8 mouse cellular contexts compared by ENCODE assay signal in genomic region chr7:109174337-109174948, GRCm38 (mm10). TPM values are rescaled to one million over a fixed set of nuclear protein-coding genes. Genes with fewer than 3 reads are reported as not detected.
A peak's percentile ranks its signal among the peaks of the same experiment; 100 is the strongest.
DNase-seq lines count a peak whose midpoint lies in the region; ATAC-seq and TF ChIP-seq lines count a peak whose summit lies in the region.

No protein-coding gene starts in this region.

- no peak for TF ChIP-seq CTCF in heart, postnatal 0 days (IDR thresholded peaks at IDR 0.05; ENCODE audit: low read depth)
- no peak for TF ChIP-seq CTCF in lung, adult 2 months (IDR thresholded peaks at IDR 0.05; ENCODE audit: insufficient read depth, low read length)

- peak overlapping the region; percentile 95 for H3K4me2 ChIP-seq in heart, postnatal 0 days (ENCODE audit: low read depth, low read length)

- no peak for TF ChIP-seq EP300 in heart, postnatal 0 days (IDR thresholded peaks at IDR 0.05; ENCODE audit: low read depth)

- peak overlapping the region; percentile 75 for H3K4me3 ChIP-seq in forebrain, embryonic 10.5 days
- H3K4me3 ChIP-seq in heart, postnatal 0 days (ENCODE audit: low read depth, low read length): peak overlapping the region; percentile 59
- peak overlapping the region; percentile 31 for H3K4me3 ChIP-seq in lung, adult 2 months (replicated peaks; ENCODE audit: extremely low read depth, low read depth, low read length)

- peak overlapping the region; percentile 46 for H3K9ac ChIP-seq in heart, postnatal 0 days (replicated peaks; ENCODE audit: low read depth, low read length)

- H3K36me3 ChIP-seq in forebrain, embryonic 10.5 days (replicated peaks): no peaks in the 10 kb centered on the region
- H3K36me3 ChIP-seq in heart, postnatal 0 days (replicated peaks; ENCODE audit: control insufficient read depth, insufficient read depth, low read length): no peaks in the 10 kb centered on the region

- ATAC-seq in heart, postnatal 0 days (ENCODE audit: insufficient read depth, low read depth): peak; percentile 13; the same call in 1 of the 2 replicates

- WGBS in forebrain, embryonic 10.5 days: 2% methylated on average over 31 of the region's 31 CpGs
- 6% methylated on average over 31 of the region's 31 CpGs for WGBS in heart, postnatal 0 days
- 5% methylated on average over 31 of the region's 31 CpGs for WGBS in lung, adult 2 months

- peaks cover 100% of the 10 kb centered on the region for H3K27me3 ChIP-seq in forebrain, embryonic 10.5 days (ENCODE audit: poor library complexity, severe bottlenecking)
- peaks cover 72% of the 10 kb centered on the region for H3K27me3 ChIP-seq in heart, postnatal 0 days (ENCODE audit: control insufficient read depth, insufficient read depth, low read length)

- H3K27ac ChIP-seq in forebrain, embryonic 10.5 days: peak overlapping the region; percentile 95
- H3K27ac ChIP-seq in heart, postnatal 0 days (ENCODE audit: low read depth): no peak overlapping the region

- 0 out of 2 replicates have a peak, but pooled peaks cover under 1% of the 10 kb centered on the region for H3K9me3 ChIP-seq in forebrain, embryonic 10.5 days
- H3K9me3 ChIP-seq in heart, postnatal 0 days (replicated peaks; ENCODE audit: control insufficient read depth, low read length): no peaks in the 10 kb centered on the region

- peak; percentile 47 to 65 for DNase-seq in urinary bladder, adult 18-20 months (ENCODE audit: low spot score in 2 of 2)
- no peak for DNase-seq in urinary bladder, postnatal 10 days (ENCODE audit: low spot score)
- peak; percentile 51 for DNase-seq in forebrain, embryonic 10.5 days (ENCODE audit: extremely low spot score, low spot score)
- DNase-seq in heart, postnatal 0 days (ENCODE audit: low spot score): no peak
- DNase-seq in kidney, postnatal 25 days: peak; percentile 50 to 70
- DNase-seq in lung, adult 2 months: no peak
- DNase-seq in right cerebral cortex, adult 18-20 months: peak; percentile 32
- DNase-seq in thymus, postnatal 10 days (ENCODE audit: low spot score in 2 of 2): no peak

- no peak for TF ChIP-seq POLR2A in lung, adult 2 months (IDR thresholded peaks at IDR 0.05; ENCODE audit: borderline replicate concordance, extremely low read depth, low read depth, low read length)

- H3K4me1 ChIP-seq in forebrain, embryonic 10.5 days: peaks cover 85% of the 10 kb centered on the region
- peaks cover 20% of the 10 kb centered on the region for H3K4me1 ChIP-seq in heart, postnatal 0 days (ENCODE audit: control insufficient read depth, insufficient read depth)
- H3K4me1 ChIP-seq in lung, adult 2 months (ENCODE audit: control insufficient read depth, insufficient read depth, low read length): peaks cover 2% of the 10 kb centered on the region; the same call in 1 of the 2 replicates

RNA-seq across cellular contexts. Expression of gene Lmo1, which starts 0.6 kb away (rescaled TPM):
- polyA plus RNA-seq in forebrain, embryonic 10.5 days (2016; fragmentation: Nextera tagmentation; extraction: Ambion mirVana): 21.9 and 29.6 TPM in 2 replicates
- total RNA-seq in heart, postnatal 0 days (2014; rRNA removed; ENCODE audit: low replicate concordance): 6.3 and 17.2 TPM in 2 replicates
- 1.9 and 2.1 TPM in 2 replicates for polyA plus RNA-seq in heart, postnatal 0 days (2015; fragmentation: Nextera tagmentation; extraction: Ambion mirVana)
- polyA plus RNA-seq in lung, adult 2 months (2012; rRNA removed): 7.5 and 8.7 TPM in 2 replicates

Comparison
In these comparisons a context has a peak if more than half of its experiments do, and no peak if none do; other contexts are left out.
1. DNase-seq: peak in urinary bladder, adult 18-20 months (2 of 2), forebrain, embryonic 10.5 days (single experiment), kidney, postnatal 25 days (2 of 2) and right cerebral cortex, adult 18-20 months (single experiment); none in urinary bladder, postnatal 10 days (single experiment), heart, postnatal 0 days (single experiment), lung, adult 2 months (single experiment) and thymus, postnatal 10 days (0 of 2).
2. Peak in every context shown above with its lines, with median percentiles within 50 percentile points of each other: H3K4me3 ChIP-seq.